Mouse (Mus musculus) mouse trophoblast stem cell (cell line): ENCODE data around the gene Cfl1.

Experiments used
- in situ Hi-C, 2 experiments: fragments of 300-500 bp; cut with MseI, MboI; formaldehyde crosslinking; loops; 2 replicates in 1 of 2; 3 replicates in 1 of 2; pipeline ENCODE4 v1.15.1; 2025

Gene Cfl1

GRCm38 (mm10) chr19:5529325-5530137, 39.3 kb downstream of the Cfl1 start:
- in situ Hi-C loops: loop anchor here (5.0 kb wide), 1 partner anchor 38 kb away; the partner anchor contains the start of gene Ap5b1 (in 2 of the 2)

- in situ Hi-C loops: loop anchor here in 1 of 2 experiments (5.0 kb wide), 1 partner anchor 37 kb away; the partner anchor contains the start of gene Ap5b1
These were observed 39.9 kb downstream of the Cfl1 start for GRCm38 (mm10) chr19:5530138-5530524.

GRCm38 (mm10) chr19:5532520-5532919, 42.3 kb downstream of the Cfl1 start:
- in situ Hi-C loops: loop anchor here in 1 of 2 experiments (5.0 kb wide), 1 partner anchor 35 kb away; the partner anchor contains the start of gene Ap5b1

- in situ Hi-C loops: no loop called here
These were observed 48.5 kb downstream of the Cfl1 start for GRCm38 (mm10) chr19:5538786-5539185.

- in situ Hi-C loops: no loop called here
These were observed 53.1 kb downstream of the Cfl1 start for GRCm38 (mm10) chr19:5543362-5543761.

DNA sequence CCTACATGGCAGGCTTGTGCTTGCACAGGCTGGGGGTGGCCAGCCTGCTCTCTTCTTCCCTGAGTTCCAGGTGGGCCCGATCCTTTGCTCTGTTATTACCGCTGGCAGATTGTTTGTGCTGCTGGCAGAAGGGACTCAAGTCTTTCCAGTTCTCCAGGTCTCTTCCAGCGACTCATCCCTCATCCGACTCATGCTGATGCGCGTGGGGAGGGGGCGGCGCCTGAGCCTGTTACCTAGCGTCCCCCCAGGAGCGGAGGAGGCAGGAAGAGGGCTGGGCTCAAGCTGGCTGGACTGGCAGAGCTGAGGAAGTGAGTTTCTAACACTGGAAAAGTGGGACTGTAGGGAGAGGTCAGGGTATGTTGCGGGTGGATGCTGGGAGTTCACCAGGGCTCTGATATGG, 53.8 kb downstream of the Cfl1 start:
- in situ Hi-C loops: no loop called here
